Mouse (Mus musculus): ENCODE measurements around the gene Pop7. TPM values are rescaled to one million over a fixed set of nuclear protein-coding genes. Genes with fewer than 3 reads are reported as not detected.
A peak's percentile ranks its signal among the peaks of the same experiment; 100 is the strongest.

Gene Pop7
- total RNA-seq, 1 experiment from 2014 or later: 22.1 TPM

DNA sequence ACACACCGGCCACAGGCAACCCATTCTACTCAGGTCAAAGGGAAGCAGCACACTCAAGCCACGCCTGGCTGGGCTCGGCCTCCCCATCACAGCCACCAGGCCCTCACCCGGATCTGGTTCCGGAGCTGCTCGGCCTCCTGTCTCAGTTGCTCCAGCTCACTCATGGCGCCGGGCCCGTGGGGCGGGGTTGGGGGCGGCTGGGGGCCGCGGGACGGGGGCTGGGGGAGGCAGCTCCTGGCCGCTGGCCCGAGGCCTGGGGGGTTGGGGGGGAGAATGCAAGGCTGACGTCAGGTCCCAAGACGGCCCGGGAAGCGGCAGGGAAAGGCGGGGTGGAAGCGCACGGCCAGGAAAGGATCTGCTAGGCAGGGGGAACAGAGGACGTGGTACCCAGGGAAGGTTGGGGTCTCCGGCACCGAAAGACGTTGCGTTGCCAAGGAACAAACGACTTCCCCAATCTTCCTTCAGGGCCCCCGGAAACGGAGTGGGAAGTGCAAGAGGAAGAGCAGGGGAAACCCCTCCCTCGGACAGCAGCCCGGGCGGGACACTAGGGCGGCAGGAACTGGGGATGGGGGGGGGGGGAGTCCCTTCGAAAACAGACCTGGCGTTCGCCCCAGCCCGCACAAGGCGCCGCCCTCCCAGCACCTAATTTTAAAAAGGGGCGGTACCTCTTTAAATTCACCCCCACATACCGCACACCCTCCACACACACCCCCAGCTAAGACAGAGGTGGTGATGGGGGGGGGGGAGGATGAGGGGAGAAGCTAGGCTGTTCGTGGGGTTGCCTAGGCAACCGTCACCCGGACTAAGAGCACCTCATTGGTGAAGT lies 28.5 kb upstream of the Pop7 start:
- peak in 1 of 2 experiments; percentile 11; a peak in 2 of 4 replicates for ATAC-seq (replicated peaks in 1 of 2; ENCODE audit: insufficient read depth in 1 of 2, low FRiP score in 2 of 2, low TSS enrichment in 1 of 2, low read depth in 1 of 2, poor library complexity in 2 of 2, severe bottlenecking in 2 of 2)

DNA sequence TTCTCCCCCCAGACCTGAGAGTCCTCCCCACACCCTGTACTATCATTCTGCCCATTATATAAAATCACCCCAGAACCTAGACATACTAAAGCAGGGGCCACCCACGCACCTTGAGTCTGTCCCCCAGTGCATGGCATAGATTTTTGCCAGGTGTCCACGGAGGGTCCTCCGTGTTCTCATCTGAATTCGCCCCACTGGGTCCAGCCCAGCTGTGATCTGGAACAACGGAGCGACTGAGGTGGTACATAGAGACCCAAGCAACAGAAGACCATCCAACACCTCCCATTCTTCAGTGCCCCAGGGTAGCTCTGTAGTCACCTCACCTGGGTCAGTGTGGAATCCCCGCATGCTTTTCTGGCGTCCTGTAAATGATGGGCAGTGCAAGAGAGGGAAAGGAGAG lies 27.8 kb upstream of the Pop7 start:
- no peak for ATAC-seq (replicated peaks in 1 of 2; ENCODE audit: insufficient read depth in 1 of 2, low FRiP score in 2 of 2, low TSS enrichment in 1 of 2, low read depth in 1 of 2, poor library complexity in 2 of 2, severe bottlenecking in 2 of 2)

DNA sequence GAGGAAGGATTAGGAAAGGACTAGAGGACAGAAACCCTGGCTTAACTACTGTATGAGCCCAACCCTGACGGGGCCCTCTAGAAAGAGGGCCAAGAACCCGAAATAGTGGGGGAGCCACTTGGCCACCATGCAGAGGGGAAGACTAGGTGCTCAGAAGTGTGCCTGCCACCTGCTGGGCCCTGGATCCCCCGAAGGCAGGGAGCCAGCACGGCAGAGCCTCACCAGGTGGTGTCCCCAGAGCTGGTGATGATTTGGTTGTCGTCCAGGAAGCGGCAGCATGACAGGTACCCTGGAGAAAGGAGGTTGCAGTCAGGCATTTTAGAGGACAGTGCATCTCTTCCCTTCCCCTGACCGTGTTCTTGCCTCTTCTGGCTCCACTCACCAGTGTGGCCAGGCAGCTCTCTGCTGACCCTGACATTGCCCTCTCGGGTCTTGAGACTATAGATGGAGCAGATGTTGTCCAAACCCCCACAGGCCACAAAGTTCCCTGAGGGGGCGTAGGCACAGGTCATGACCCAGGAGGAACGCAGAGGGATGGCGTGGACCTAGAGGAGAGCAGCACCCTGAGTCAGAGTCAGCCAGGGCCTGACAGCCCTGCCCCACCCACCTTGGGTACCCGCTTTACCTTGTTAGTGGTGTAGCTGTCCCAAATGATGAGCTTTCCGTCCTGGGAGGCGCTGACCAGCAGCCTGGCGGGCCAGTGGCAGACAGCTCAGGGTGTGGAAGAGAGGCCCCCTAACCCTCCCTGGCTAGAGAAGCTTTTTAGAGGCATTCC lies 27.1 kb upstream of the Pop7 start:
- no peak for ATAC-seq (replicated peaks in 1 of 2; ENCODE audit: insufficient read depth in 1 of 2, low FRiP score in 2 of 2, low TSS enrichment in 1 of 2, low read depth in 1 of 2, poor library complexity in 2 of 2, severe bottlenecking in 2 of 2)

DNA sequence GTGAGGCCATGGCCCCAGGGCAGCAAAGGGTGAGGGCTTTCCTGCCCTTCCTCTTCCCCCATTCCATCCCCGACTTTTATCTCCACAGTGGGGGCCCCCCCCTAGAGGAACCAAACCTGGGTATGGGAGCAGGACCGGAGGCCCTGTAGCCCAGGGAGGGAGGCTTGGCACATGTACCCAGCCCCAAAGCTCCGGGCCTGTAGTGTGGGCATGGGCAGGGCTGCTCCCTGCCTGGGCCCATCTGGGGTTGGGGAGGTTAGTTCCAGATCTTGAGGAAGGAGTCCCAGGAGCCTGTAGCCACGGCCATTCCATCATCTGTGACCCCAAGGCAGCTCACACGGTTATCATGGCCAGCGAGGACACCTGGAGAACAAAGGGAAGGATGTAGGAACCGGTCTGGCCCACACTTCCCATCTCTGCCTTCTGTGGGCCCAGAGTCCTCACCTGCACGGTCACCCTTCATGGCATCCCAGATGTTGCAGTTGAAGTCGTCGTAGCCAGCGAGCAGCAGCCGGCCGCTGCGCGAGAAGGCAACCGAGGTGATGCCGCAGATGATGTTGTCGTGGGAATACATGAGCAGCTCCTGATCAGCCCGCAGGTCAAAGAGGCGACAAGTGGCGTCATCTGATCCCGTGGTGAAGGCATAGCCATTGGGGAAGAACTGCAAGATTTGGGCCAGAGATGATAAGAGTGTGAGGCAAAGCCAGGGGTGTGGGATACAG lies 26.1 kb upstream of the Pop7 start:
- no peak for ATAC-seq (replicated peaks in 1 of 2; ENCODE audit: insufficient read depth in 1 of 2, low FRiP score in 2 of 2, low TSS enrichment in 1 of 2, low read depth in 1 of 2, poor library complexity in 2 of 2, severe bottlenecking in 2 of 2)

DNA sequence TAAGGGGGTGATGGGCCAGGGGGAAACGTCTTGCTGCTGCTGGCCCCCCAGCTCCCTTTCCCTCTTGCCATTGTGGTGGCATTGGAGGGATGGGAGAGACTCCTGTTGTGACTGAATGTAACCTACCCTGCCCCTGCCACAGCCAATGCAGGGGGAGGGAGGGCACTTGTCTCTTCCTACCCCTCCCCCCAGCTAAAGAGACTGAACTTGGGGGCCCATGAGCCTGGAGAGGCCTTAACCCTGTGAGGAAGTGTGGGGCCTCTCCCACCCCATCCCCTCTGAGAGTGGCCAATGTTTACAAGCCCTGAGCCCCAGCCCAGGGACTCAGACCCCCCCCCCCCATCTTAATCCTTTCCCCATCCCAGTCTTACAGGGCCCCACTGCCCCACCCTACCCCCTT lies 25.1 kb upstream of the Pop7 start:
- ATAC-seq (replicated peaks in 1 of 2; ENCODE audit: insufficient read depth in 1 of 2, low FRiP score in 2 of 2, low TSS enrichment in 1 of 2, low read depth in 1 of 2, poor library complexity in 2 of 2, severe bottlenecking in 2 of 2): no peak

DNA sequence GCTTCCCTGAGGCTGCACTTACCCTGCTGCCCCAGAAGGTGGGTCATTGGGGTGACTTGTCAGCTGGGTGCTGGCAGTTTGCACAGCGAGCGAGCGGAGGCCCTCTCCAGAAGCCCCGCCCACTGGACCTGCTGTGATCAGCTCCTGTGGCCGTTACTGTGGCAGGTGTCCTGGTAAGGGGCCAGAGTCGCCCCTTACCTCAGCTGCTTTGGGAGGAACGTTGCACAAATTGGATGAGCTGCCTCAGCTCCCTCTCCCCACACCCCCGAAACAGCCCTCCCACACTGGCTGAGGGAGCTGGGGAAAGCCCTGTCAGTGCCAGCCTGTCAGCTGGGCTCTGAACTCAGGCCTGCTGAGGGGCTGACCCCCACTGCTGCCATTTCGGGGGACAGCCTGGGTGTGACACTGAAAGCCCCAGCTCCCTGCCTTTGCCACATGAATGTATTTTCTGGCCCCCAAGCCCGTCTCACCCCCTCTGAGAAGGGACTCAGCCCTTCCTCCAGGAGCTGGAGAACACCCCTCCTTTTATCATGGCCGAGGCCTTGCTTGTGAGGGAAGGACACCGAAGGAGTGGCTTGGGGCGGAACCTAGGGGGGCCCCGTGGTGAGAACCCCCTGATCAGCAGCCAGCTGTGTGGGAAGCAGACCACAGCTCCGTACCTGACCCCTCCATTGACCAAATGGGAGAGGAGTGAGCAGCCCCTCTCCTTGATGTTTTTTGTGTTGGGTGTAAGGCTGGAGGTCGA lies 24.0 kb upstream of the Pop7 start:
- ATAC-seq (replicated peaks in 1 of 2; ENCODE audit: insufficient read depth in 1 of 2, low FRiP score in 2 of 2, low TSS enrichment in 1 of 2, low read depth in 1 of 2, poor library complexity in 2 of 2, severe bottlenecking in 2 of 2): peak; percentile 16 to 38; a peak in 1 of 4 replicates

DNA sequence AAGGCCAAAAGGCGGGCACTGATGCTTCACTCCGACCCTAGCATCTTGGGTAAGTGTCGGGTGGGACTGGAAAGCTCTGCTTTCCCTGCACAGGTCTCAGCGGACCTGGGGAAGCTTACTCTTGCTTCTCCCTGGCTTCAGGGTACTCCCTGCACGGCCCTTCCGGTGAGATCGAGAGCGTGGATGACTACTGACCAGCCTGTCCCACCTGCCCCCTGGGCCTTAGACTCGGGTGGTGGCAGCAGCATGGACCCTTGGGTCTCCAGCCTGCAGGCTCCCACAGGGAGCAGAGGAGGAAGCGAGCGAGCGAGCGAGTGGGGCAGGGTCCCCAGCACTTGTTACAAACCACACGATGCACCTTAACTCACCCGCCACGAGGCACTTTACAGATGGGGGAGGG lies 23.2 kb upstream of the Pop7 start:
- ATAC-seq (replicated peaks in 1 of 2; ENCODE audit: insufficient read depth in 1 of 2, low FRiP score in 2 of 2, low TSS enrichment in 1 of 2, low read depth in 1 of 2, poor library complexity in 2 of 2, severe bottlenecking in 2 of 2): no peak

DNA sequence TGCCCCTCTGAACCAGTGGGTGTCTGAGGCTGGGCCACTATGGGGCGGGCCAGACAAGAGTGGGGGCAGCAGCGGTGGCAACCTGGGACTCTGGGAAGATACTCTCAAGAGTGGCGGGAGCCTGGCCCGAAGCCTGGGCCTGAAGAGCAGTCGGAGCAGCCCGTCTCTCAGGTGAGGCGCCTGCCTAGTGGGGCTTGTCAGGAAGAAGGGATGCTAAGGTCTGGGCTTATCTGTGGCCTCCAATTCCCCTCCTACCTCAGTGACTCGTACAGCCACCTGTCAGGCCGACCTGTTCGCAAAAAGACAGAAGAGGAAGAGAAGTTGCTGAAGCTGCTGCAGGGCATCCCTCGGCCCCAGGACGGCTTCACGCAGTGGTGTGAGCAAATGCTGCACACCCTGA lies 22.4 kb upstream of the Pop7 start:
- ATAC-seq (replicated peaks in 1 of 2; ENCODE audit: insufficient read depth in 1 of 2, low FRiP score in 2 of 2, low TSS enrichment in 1 of 2, low read depth in 1 of 2, poor library complexity in 2 of 2, severe bottlenecking in 2 of 2): no peak

DNA sequence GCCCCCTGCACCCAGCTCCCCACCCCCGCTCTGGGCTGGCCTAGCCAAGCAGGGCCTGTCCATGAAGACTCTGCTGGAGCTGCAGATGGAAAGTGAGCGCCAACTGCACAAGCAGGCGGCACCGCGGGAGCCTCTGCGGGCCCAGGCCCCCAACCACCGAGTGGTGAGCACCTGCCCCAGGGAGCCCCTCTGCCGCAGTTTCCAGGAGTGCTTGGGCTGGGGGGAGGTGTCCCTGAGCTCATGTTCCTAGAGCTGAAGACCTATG lies 21.9 kb upstream of the Pop7 start:
- ATAC-seq (replicated peaks in 1 of 2; ENCODE audit: insufficient read depth in 1 of 2, low FRiP score in 2 of 2, low TSS enrichment in 1 of 2, low read depth in 1 of 2, poor library complexity in 2 of 2, severe bottlenecking in 2 of 2): no peak

DNA sequence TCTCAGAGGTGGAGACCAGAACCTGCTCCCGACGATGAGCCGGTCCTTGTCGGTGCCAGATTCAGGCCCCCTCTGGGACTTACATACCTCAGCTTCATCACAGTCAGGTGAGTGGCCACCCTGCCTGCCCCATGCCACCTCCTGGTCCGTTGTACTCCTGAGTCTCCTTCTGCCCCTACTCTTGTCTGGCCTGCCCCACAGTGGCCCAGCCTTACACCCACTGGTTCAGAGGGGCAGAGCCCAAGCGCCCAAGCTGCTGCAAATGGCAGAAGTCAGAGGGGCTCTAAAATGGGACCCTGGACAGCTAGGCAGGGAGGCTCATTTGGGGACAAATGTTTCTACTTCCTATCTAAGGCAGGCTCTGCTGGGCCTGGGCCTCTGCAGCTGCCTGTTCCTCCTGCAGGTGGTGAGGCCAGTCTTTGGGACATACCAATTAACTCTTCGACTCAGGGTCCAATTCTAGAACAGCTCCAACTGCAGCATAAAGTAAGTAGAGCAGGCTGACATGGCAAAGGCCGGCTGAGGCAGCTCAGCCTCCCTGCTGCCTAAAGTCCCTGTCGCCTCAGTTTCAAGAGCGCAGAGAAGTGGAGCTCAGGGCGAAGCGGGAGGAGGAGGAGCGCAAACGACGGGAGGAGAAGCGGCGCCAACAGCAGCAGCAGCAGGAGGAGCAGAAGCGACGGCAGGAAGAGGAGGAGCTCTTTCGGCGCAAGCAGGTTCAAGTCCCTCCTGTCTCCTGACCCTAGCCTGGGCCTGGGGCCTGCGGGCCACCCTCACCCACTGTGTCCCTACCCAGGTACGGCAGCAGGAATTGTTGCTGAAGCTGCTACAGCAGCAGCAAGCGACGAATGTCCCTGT lies 21.3 kb upstream of the Pop7 start:
- no peak for ATAC-seq (replicated peaks in 1 of 2; ENCODE audit: insufficient read depth in 1 of 2, low FRiP score in 2 of 2, low TSS enrichment in 1 of 2, low read depth in 1 of 2, poor library complexity in 2 of 2, severe bottlenecking in 2 of 2)

DNA sequence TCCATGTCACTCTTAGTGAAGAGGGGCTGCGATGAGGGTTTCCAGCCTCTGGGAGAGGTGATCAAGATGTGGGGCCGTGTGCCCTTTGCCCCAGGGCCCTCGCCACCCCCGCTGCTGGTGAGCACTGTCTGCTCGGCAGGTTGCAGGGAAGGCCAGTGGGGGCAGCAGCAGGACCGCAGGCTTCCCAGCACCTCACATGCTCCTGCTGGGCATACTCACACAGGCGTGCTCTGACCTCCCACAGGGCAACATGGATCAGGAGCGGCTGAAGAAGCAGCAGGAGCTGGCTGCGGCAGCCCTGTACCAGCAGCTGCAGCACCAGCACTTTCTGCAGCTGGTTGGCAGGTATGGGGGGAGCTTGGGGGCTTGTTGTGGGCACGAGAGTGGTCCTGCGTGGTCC lies 20.4 kb upstream of the Pop7 start:
- no peak for ATAC-seq (replicated peaks in 1 of 2; ENCODE audit: insufficient read depth in 1 of 2, low FRiP score in 2 of 2, low TSS enrichment in 1 of 2, low read depth in 1 of 2, poor library complexity in 2 of 2, severe bottlenecking in 2 of 2)

DNA sequence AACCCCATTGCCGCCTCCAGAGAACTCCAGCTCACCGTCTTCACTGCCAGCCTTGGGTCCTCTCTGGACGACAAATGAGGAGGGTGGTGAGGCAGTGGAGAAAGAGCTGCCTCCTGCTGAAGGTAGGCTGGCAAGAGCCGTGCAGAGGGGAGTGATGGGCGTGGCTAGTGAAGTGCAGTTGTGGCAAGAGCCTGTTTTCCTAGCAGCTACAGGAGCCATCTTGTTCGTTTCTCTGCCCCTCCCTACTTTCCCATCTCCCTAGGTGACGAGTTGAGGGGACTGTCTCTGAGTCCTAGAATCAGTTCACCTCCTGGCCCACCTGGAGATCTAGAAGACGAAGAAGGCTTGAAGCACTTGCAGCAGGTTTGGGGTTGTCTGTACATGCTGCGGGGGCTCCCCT lies 19.5 kb upstream of the Pop7 start:
- ATAC-seq (replicated peaks in 1 of 2; ENCODE audit: insufficient read depth in 1 of 2, low FRiP score in 2 of 2, low TSS enrichment in 1 of 2, low read depth in 1 of 2, poor library complexity in 2 of 2, severe bottlenecking in 2 of 2): no peak

DNA sequence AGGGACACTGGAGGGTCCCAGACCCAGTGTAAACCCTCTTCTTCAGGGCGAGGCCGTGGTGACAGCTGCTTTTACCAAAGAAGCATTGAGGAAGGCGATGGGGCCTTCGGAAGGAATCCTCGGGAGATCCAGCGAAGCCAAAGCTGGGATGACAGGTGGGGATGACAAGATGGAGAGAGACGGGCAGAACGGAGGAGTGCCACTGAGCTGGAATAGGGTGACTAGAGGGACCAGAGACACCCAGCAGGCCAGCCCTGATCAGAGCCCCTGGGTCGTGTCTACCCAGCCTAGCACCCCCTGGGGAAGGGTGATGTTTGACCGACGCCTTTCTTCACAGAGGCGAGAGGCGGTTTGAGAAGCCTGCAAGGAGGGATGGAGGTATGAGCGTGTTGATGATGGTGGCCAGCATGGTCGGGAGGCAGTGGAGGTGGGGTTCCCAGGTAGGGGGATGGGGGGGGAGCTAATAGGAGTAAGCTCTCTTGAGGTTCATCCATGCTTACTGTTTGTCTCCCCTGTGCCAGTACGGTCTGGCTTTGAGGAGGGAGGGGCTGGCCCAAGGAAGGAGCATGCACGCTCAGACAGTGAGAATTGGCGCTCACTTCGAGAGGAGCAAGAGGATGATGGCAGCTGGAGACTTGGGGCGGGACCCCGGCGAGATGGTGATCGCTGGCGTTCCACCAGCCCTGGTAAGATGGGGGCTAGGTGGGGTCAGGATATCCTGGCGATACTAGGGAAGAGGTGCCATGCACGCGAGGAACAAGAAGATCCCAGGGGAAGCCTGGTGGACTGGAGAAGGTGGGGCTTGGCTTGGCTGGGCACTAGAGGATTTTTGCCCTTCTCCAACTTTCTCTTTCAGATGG lies 17.6 kb upstream of the Pop7 start:
- ATAC-seq (replicated peaks in 1 of 2; ENCODE audit: insufficient read depth in 1 of 2, low FRiP score in 2 of 2, low TSS enrichment in 1 of 2, low read depth in 1 of 2, poor library complexity in 2 of 2, severe bottlenecking in 2 of 2): no peak

DNA sequence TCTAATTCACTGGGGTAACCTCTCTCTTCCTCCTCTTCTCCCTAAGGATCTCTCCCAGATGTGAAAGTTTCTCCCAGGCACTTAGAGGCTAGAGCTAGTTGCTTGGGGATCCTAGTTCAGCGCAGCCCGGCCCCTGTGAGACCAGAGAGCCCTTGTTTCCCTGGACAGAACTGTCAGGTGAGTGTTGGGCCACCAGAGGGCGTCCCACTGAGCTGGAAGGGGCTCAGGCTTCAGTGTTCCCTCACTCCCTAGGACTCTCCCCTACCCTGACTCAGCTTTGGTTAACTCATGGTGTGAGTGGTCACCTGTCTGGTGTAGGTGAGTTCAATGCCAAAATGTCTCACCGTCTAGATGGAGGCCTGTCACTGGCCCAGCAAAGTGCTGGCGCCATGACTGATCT lies 16.1 kb upstream of the Pop7 start, which contains the start of gene Gigyf1:
TSS of gene Gigyf1 (plus strand) at position 113 of the 400 bp plus-strand sequence.
- peak in 1 of 2 experiments; percentile 67; a peak in 2 of 4 replicates for ATAC-seq (replicated peaks in 1 of 2; ENCODE audit: insufficient read depth in 1 of 2, low FRiP score in 2 of 2, low TSS enrichment in 1 of 2, low read depth in 1 of 2, poor library complexity in 2 of 2, severe bottlenecking in 2 of 2)

DNA sequence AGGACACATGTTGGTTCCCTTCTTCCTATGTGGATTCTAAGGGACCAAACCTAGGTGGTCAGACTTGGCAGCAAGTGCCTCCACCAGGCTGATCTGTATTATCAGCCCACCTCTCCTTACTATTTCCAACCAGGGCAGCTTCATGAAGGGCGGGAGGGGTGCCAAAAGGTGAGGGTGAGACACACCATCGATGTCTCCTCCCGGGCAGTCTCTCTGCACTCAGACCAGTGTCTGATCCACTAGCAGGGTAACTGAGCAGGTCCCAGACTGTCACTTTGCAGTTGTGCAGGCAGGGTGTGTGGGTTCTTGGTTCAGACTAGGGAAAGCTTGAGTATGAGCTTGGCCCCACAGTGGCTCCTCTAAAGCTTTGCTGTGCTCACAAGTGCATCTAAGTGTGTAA lies 12.5 kb upstream of the Pop7 start:
- ATAC-seq (replicated peaks in 1 of 2; ENCODE audit: insufficient read depth in 1 of 2, low FRiP score in 2 of 2, low TSS enrichment in 1 of 2, low read depth in 1 of 2, poor library complexity in 2 of 2, severe bottlenecking in 2 of 2): no peak
